Mouse (Mus musculus): ENCODE measurements at regions not wholly inside any gene's neighbourhood (a gene's known extent, or its start where the extent isn't known, plus 50 kb on each side); places are given as distances from the start of the nearest gene placed in this dataset.
A peak's percentile ranks its signal among the peaks of the same experiment; 100 is the strongest.
"Not testable (repeated sequence)": the region's sequence is repeated elsewhere in the genome, so short reads cannot be mapped to it uniquely, and the experiment has no call there.

DNA sequence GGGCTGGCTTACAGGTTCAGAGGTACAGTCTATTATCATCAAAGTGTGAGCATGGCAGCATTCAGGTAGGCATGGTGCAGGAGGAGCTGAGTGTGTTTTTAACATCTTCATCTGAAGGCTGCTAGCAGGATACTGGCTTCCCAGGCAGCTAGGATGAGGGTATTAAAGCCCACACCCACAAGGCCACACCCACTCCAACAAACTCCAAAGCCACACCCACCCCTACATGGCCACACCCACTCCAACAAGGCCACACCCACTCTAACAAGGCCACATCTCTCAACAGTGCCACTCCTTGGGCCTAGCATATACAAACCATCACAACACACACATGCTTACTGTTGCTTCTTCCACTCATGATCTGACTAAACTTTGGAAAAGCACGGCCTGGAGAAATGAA, 172.5 kb downstream of the Msrb3 start:
- no peak for DNase-seq (ENCODE audit: low read depth)

DNA sequence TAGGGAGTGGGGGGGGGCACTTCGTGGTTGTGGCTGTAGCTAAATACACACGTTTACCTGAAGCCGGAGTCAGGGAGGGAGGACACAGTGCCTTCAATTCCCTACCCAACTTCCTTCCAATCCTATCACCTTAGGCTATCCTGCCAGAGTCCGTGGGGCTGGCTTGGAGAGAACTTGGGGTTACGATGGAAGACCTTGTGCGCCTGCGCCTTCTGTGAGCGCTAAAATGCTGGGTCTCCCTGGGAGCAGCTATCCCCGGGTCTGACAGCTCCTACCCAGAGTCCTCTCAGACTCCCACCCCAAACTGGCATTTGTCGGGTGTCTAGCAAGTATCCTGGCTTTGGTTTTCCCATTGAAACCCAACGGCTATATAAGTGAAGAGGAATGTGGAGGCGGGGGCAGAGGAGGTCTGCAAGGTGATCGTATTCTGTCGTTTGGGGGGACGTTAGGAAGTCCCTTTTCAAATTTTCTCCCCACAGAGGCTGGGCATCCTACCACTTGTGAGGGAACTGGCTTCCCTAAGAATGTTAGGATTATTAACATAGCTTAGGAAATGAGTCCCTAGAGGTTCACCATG, 176.9 kb downstream of the Msrb3 start:
- no peak for DNase-seq (ENCODE audit: low read depth)

DNA sequence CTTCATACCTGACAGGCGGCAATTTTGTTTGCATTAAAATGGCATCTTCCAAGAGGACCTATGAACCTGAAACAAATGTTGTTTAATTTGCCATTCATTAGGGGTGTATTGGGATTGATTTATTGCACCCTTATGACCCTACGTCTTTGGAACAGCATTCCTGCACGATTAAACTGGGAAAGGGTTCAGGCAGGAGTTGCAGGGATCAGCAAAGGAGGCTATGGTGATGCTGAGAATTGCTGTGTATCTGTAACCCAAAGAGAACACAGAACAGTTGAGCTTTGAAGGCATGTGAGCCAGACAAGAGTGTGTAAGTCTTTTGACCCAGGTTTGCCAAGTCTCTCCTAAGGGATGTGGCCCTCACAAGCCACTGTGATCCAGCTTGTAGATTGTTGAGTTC, 177.9 kb downstream of the Msrb3 start:
- DNase-seq (ENCODE audit: low read depth) = no peak

DNA sequence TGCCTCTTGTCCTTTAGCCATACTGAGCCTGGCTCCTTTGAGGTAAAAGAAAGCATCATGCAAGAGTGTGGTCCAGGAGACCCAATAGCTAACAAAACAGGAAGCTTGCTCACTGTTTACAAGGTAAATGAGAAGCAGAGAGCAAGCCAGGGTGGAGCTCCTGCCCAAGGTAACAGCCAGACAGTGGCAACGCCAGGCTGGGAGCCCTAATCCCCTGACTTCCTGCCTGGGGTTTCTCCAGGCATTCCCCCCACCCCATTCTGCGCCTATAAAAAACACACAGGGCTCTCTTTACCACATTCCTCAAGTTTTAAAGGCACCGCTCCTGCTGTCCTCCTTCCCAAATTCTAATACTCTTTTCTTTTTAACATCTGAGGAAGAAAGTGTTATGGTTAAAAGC, 178.8 kb downstream of the Msrb3 start:
- DNase-seq (ENCODE audit: low read depth) = no peak

DNA sequence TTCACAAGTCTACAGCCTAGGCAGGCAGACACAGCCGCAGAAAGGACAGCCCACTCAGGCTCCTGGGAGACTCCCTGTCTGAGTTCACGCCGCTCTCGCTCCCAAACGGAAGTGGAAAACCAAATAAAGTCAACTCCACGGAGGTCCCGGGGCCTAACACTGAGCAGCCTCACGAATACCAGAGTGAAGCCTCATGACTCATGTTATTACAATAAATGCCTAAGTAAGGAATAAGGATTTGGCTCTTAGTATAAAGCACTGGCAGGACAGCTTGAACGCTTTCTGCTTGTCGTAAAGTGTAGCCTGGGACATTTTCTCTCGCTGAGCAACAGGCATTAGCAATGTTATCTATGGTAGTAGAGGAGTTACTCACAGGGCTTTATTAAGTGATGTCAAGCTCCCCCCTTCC, 181.7 kb downstream of the Msrb3 start:
- no peak for DNase-seq (ENCODE audit: low read depth)

DNA sequence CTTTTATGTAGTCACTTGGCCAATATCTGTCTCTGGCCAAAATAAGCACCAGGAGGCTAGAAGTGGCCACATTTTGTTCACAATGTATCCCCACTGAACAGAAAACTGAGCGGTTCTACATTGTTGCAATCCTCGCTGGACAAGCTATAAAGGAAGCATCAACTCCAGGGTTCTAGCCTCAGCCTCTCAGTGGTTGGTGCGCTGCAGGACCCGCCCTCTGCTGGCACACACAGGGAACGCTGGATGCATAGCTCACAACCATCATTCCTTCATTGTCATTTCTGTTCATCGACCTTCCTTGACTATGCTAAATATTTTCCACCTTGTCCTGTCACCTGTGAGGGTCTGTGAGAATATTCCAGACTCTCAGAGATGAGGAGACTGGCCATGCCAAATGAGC, 182.5 kb downstream of the Msrb3 start:
- peak; percentile 57 for DNase-seq (ENCODE audit: low read depth)

DNA sequence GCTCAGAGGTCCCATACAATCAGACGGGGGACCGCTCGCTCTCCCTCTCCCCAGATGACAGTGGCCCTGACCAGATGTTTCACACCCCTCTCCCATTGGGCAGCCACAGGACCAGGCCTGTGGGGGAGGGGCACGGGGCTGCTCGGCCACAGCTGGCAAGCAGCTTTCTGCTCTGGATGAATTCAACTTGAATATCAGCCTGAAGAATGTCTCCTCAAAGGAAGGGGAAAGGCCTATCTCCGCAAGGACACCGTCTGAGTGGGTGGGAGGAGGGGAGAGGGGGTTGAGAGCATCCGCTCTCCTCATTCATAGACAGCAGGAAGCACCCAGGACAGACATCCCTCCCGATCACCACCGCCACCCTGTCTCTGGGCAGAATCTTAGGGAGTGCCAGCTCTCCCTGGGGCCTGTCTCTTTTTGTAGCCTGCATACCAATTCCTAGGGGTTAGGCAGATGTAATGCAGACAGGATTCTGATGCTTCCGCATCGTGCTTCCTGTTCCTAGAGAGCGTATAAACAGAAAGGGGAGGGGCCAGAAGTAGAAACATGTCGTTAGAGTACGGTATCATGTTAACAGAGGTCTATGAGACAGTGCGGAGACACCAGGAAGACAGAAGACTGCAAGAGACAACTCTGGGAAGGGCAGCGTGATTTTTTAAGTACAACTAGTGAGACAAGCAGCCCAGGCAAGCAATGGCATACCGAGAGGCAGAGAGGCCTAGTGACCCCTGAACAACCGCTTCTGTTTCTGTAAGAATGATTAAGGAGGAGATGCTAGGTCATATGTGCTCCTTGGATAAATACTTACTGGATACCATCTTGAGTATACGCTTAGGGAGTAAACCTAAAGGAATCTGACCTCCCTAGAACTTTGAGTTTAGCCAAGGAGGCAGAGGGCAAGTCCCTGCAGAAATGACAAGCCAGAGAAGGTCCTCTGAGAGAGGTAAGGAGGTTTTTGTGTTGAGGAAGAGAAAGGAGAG, 190.8 kb downstream of the Msrb3 start:
- DNase-seq (ENCODE audit: low read depth) = peak; percentile 55

DNA sequence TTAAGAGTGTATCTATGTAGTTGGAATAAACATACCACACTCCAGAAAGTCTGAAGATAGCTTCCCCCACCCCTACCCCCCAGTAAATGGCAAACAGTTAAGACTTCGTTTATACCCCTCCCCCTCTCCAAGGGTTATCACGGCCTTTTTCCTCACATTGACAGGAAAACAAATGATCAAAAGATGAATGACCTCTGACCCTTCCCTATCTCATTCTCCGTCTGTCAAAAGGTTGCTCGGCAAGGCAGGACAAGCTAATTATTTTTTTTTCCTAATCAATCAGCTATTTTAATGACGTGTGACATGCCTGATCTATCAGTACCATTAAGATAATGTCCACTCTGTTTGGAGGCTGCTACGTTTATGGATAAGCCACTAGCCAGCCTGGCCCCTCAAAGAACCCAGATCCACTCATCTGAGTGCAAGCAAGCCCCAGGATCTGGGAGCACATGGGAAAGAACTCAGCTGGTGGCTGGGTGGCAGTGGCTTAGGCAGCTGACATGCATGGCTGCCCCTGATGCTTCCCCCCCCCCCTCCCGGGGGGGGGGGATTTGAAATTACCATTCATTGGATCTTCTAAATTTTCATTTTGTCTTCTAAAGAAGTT, 192.1 kb downstream of the Msrb3 start:
- DNase-seq (ENCODE audit: low read depth) = no peak

DNA sequence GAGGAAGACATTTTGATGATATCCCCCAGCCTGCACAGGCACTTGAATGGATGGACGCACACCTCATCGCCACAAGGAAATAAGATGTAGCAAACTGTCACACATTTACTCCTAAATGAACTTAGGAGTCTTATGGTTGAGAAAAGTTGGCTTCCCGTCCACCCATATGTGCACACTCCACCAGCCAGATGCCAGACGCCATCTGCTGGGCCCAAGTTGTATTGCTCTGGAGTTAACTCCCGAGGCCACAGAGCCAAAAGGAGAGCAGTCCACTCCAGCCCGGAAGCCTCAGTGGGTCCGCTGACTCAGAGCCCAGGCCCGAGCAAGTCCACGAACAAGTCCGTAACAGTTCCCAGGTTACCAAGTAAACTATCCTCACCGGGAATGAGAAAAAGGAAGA, 197.1 kb downstream of the Msrb3 start:
- DNase-seq (ENCODE audit: low read depth) = peak; percentile 88

DNA sequence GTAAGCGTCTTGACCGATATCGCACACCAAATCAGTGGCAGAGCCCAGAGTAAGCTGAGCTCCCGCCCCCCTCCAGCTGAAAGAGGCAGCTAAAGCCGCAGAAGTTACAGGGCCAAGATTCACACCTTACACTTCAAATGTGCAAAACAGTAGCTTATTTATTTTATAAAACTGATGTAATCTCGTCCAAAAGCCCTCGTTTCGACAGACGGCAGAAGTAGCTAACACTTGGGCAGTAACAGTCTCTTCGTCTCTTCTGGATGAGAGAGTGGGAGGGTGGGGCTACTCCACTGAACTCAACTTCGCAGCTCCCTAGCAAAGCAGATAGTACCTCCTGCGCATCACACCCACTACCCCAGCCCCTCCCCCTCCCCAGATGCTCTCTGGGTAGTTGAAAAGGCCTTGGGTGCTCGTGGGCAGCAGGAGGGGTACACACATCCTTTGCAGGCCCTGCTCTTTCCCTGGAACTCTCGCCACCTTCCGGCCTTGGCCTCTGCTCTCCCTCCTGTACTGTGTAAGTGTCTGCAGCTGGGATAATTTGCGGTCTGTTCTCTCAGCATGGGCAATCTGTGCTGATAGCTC, 201.5 kb downstream of the Msrb3 start:
- no peak for DNase-seq (ENCODE audit: low read depth)

DNA sequence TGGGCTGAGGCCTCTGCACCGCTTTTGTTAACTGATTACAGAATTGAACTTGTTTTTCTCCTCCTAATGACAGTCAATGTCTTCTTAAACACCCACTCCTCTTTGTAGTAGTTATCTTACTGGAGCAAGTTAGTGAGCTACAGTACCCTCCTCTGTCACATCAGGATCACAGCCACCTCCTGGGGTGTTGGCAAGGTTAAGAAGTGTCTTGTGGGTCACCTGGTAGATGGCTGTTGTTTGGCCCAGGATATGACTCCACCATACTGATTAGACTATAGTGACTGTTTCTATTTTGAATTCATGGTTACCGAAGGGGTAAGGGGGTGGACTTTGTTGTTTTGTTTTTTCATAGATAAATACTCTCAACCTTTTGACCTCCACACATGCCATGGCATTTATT, 202.4 kb downstream of the Msrb3 start:
- no peak for DNase-seq (ENCODE audit: low read depth)

DNA sequence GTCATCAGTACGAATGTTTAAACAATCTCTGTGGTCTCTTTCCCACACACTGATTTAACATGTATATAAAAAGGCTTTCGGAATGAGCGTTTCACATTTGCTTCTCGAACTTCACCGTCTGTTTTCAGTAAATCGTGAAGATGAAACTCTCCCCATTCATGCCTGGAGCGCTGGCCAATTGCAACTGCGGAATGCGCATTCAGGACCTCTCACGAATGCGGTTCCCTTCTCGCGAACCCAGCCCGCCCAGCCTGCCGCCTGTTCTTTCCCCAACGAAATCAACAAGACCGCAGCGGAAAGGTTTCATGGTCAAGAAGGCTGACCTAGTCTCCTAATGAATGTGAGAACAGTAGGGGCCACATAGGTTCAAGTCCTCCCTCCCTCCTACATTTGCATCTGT, 204.4 kb downstream of the Msrb3 start:
- no peak for DNase-seq (ENCODE audit: low read depth)

DNA sequence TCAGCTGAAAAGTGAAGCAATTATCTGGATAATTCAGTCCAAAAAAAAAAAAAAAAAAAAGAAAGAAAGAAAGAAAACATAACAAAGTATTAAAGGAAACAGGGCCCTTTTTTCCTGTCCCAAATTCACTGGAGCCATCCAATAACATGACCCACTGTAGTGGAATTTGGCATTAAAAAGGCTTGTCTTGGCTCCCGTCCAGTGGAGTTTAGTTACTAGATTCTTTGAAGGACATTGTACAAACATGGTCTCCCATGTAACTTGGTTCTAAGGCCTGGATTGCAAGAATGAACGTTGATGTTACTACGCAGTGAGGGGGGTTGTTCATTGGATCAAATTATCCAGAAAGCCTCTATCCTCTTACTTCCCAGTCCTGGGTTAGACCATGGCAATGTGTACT, 207.4 kb downstream of the Msrb3 start:
- DNase-seq (ENCODE audit: low read depth) = no peak

DNA sequence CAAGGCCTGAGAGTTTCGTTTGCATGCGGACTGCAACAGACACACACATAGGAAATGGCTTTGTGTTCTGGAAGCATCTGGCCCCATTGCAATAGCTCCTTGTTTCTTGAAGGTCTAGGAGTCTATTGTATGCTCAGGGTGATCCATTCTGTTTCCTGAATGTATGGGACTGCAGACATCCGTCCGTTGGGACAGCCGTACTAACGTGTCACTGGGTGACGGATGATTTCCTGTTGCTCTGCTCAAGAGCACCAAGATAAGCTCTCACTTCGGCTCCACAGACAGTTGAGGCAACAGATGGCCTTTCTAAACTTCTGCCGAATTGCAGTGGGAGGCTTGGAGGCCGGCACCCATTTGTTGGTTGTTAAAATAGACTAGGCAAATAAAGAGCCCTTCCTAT, 209.9 kb upstream of the Hmga2 start:
- DNase-seq (ENCODE audit: low read depth) = peak; percentile 99

DNA sequence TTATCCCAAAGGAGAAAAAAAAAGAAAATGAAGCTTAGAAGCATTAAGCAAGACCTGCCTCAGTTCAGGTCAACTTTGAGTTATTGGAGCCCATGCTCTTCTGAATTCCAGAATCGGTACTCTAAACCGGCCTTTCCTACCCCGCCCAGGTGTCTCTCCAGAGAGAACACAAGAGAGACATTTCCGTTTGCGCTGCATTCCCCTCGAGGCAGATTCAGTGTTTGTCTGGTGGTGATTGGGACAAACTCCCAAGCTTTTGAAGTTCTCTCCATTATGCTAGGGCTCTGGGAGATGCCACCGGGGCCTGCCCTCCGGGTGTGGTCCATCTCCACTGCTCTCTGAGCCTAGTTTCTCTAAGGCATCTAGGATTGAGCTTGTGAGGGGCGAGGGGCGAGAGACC, 205.8 kb upstream of the Hmga2 start:
- no peak for DNase-seq (ENCODE audit: low read depth)

DNA sequence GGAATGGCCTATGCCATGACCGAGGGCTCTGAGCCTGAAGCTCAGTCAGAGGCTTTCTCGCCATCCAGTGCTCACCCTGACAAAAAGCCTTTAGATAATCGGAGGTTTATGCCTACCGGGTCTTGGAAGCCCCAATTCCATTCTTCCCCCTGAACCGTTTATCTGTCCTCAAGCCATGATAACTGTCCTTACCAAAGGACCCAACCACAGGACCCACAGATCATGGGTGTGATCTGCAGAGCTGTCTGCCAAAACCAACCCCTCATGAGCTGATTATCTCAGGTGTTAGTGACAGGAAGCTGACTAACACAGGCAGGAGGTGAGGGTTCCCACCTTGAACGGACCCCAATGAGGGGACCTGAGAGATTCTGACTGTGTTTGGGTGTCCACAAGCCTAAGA, 203.7 kb upstream of the Hmga2 start:
- peak; percentile 75 for DNase-seq (ENCODE audit: low read depth)

DNA sequence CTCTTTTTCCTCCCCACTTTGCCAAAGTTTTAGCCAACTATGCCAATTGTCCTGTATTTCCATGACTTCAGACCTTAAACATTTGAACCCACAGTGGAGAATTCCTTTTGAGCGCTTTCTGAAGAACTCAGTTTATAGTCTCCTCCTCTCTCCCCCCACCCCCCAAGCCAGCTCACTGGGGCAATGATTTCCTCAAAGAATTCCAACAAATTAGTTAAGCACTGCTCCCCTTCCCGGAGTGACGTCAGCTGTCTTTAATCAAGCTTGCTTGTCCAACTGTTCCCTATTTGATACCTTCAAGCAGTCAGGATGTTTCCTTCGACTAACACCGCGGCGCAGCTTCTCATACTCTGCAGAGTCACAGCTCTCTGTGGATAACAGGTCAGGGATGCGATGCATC, 202.0 kb upstream of the Hmga2 start:
- DNase-seq (ENCODE audit: low read depth) = no peak

DNA sequence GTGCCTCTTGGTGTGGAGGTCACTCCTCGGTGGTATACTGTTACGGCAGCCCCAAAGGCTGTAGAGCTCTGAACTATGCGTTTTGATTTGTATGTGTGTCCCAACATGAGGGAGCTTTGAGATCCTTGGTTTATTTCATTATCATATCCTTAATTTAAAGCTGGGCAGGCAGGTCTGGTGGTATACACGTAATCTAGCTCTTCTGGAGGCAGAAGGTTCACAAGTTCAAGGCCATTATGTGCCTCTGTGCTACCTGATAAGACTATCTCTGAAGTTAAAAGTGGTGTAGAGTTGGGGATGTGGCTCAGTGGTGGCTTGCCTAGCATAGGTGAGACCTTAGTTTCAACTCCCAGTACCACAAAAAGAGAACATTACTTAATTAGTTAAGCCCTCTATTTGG, 199.1 kb upstream of the Hmga2 start:
- DNase-seq (ENCODE audit: low read depth) = peak; percentile 74

DNA sequence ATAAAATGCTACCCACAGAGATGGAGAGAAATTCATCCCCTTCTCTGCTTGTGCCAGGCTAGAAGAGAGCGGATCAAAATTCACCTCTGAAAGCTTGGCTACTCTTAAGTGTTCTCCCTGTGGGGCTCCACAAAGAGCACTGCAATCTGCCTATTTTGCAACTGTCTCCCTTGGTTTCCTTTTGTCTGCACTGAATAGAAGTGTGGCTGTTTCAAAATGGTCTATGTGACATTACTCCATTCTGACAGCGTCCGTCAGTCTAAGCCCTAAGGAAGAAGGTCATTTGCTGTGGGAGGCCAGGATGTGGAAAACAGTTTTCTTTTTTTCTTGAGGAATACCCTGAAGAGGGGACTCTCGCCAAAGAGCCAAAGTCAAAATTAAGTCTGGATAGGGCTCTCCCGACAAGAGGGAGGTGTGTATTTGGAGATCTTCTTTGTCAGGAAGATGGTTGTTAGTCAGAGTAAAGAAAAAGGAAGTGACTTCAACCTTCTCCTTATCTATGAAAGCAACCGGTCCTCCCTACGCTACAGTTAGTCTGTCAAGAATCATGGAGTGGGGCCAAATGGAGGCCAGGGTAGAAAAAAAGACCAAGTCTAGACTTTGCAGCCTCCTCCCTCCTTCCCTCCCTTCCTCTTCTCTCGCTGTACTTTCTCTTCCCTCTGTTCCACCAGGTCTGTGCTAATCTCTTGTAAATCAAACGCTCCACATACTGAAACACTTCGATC, 198.2 kb upstream of the Hmga2 start:
- DNase-seq (ENCODE audit: low read depth) = peak; percentile 94

DNA sequence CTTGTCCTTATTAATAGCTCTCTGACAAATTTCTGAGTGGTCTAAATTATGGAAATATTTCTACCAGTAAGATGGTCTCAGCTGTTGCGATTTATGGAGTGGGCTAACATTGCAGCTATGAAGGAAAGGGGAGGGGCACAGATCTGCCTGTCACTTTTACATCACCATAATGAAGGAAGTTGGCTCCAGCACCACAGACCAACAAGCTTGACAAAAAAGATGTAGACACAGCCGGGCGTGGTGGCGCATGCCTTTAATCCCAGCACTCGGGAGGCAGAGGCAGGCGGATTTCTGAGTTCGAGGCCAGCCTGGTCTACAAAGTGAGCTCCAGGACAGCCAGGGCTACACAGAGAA, 191.4 kb upstream of the Hmga2 start:
- DNase-seq (ENCODE audit: low read depth) = not testable (repeated sequence)

DNA sequence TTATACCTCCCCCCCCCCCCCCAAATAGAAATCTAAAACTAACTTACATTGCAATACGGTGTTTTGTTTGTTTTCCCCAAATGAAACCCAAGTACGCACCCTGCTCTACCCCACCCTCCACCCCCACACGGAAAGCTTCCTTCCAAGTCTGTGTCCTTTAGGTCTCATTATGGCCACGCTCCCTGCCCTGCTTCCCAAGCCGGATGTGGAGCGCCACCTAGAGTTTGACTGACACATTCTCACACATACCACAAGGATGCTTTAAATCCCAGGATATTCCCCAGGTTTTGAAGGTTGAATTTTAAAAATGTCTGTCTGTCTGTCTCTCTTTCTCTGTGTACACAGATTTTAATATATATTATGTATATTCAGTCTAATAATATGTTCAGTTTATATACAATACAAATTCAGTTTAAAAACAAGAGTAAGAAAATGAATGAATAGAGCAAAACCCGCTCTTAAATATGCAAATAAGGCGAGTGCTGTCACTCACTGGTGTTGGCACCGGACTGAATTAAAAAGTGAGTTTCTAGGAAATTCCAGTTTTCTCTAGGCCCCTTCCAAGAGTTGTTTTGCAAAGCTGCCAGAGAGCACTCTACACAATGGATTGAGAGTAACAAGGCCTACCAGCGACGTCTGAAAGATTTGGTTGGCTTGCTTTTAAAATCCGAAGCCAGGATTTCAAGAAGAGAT, 190.9 kb upstream of the Hmga2 start:
- DNase-seq (ENCODE audit: low read depth) = peak; percentile 41
